Mouse (Mus musculus) layer of hippocampus, postnatal 25 days (tissue): Measurements from ENCODE around the gene Cdkn2aipnl. TPM values are rescaled to one million over a fixed set of nuclear protein-coding genes. Genes with fewer than 3 reads are reported as not detected.
A peak's percentile ranks its signal among the peaks of the same experiment; 100 is the strongest.

Source experiments
- DNase-seq, 2 experiments: peaks; one replicate each; pipeline ENCODE4 v3.0.0; 2022; ENCODE audit warnings: mixed read lengths in 2 of 2, low spot score in 1 of 2; ENCODE audit errors: extremely low spot score in 1 of 2
- total RNA-seq, 2 experiments: library from RNA; stranded (reverse); gene quantifications; 2 replicates each; pipeline ENCODE4 v1.2.3; 2021

Cdkn2aipnl gene
- total RNA-seq, 2 experiments from 2014 or later, result 32.7 to 35.0 TPM

GRCm38 (mm10) chr11:52002842-52003504 is 35.5 kb downstream of the Cdkn2aipnl start:
- DNase-seq, result no peak

- DNase-seq, result no peak
These were observed 36.0 kb downstream of the Cdkn2aipnl start for GRCm38 (mm10) chr11:52003505-52003771.

GRCm38 (mm10) chr11:52003772-52004528 is 36.5 kb downstream of the Cdkn2aipnl start, which contains the start of gene Cdkl3:
Cdkl3 (plus strand) TSS chr11:52004221.
- DNase-seq, result peak; percentile 71 to 72

GRCm38 (mm10) chr11:52005586-52005985 is 38.1 kb downstream of the Cdkn2aipnl start:
- DNase-seq, result no peak

GRCm38 (mm10) chr11:52011011-52011410 is 43.5 kb downstream of the Cdkn2aipnl start:
- no peak for DNase-seq

- no peak for DNase-seq
These were observed 44.1 kb downstream of the Cdkn2aipnl start for GRCm38 (mm10) chr11:52011541-52011940.

- no peak for DNase-seq
These were observed 50.8 kb downstream of the Cdkn2aipnl start for GRCm38 (mm10) chr11:52018217-52018616.

Other genes with a start within 250 kb of the Cdkn2aipnl start
- gene Sec24a, start 204.0 kb upstream of the Cdkn2aipnl start, total RNA-seq, result 10 to 100 TPM; 15.3 to 22.0 TPM
- gene Sar1b, start 204.0 kb upstream of the Cdkn2aipnl start, total RNA-seq, result 10 to 100 TPM; 68.7 to 72.7 TPM
- gene Jade2, start 110.0 kb upstream of the Cdkn2aipnl start, total RNA-seq, result 10 to 100 TPM; 28.4 to 29.7 TPM
- 100 to 1,000 TPM; 187 to 191 TPM for gene Ube2b, start 33.1 kb downstream of the Cdkn2aipnl start, total RNA-seq
- 10 to 100 TPM; 14.2 to 17.3 TPM for gene Cdkl3, start 36.6 kb downstream of the Cdkn2aipnl start, total RNA-seq
- 100 to 1,000 TPM; 115 to 119 TPM for gene Ppp2ca, start 131.0 kb downstream of the Cdkn2aipnl start, total RNA-seq
- gene Olfr1373, start 177.9 kb downstream of the Cdkn2aipnl start, total RNA-seq, result not detected
- not detected for gene Olfr1371, start 246.3 kb downstream of the Cdkn2aipnl start, total RNA-seq